Mouse (Mus musculus) CH12.LX (cell line): ENCODE measurements around the gene Krt23. TPM values are rescaled to one million over a fixed set of nuclear protein-coding genes. Genes with fewer than 3 reads are reported as not detected.

Source experiments
- DNase-seq: peaks from one replicate; pipeline ENCODE4 v3.0.0-alpha.2; 2013; ENCODE audit errors: extremely low read depth
- H3K27ac ChIP-seq: 2 replicates; pipeline ENCODE4 v1.5.1; 2012; ENCODE audit warnings: low read depth, mild to moderate bottlenecking, control low read depth, moderate library complexity; ENCODE audit not compliant: insufficient read depth
- H3K27me3 ChIP-seq: replicated peaks from 2 replicates; pipeline ENCODE3; 2012; ENCODE audit warnings: inconsistent platforms
- H3K36me3 ChIP-seq, 2 experiments: replicated peaks in 1 of 2; 2 replicates each; pipeline versions ENCODE3 to v1.6.1; 2012; ENCODE audit warnings: inconsistent platforms in 1 of 2, low read length in 1 of 2, mild to moderate bottlenecking in 1 of 2, mixed read lengths in 1 of 2, moderate library complexity in 1 of 2; ENCODE audit not compliant: control insufficient read depth in 1 of 2, insufficient read depth in 1 of 2
- H3K4me1 ChIP-seq, 2 experiments: 2 replicates each; pipeline ENCODE4 v1.6.1; 2012; ENCODE audit warnings: inconsistent platforms in 1 of 2, moderate library complexity in 1 of 2; ENCODE audit not compliant: insufficient read depth in 2 of 2, control insufficient read depth in 1 of 2
- H3K4me2 ChIP-seq: 2 replicates; pipeline ENCODE4 v1.6.1; 2012; ENCODE audit warnings: low read depth, mild to moderate bottlenecking, control low read depth; ENCODE audit not compliant: poor library complexity, insufficient read depth, severe bottlenecking
- H3K4me3 ChIP-seq, 3 experiments: fragments of 150-350 bp in 1 of 3; sonication (generic) in 1 of 3; replicated peaks in 1 of 3; 2 replicates each; pipeline versions ENCODE3 to v1.5.1; 2011 to 2012; ENCODE audit warnings: low read depth in 2 of 3, low read length in 2 of 3, mild to moderate bottlenecking in 2 of 3, moderate library complexity in 2 of 3, control low read depth in 1 of 3, improper control_type of control experiment in 1 of 3, inconsistent platforms in 1 of 3, mixed read lengths in 1 of 3; ENCODE audit not compliant: poor library complexity in 1 of 3
- H3K79me2 ChIP-seq: replicated peaks from 2 replicates; pipeline ENCODE4 v1.6.1; 2012; ENCODE audit warnings: mild to moderate bottlenecking, moderate library complexity; ENCODE audit not compliant: control insufficient read depth, poor library complexity, insufficient read depth, severe bottlenecking; ENCODE audit errors: extremely low read depth
- H3K9ac ChIP-seq: 2 replicates; pipeline ENCODE4 v1.6.1; 2012; ENCODE audit warnings: low read depth, mild to moderate bottlenecking, control low read depth, moderate library complexity; ENCODE audit not compliant: insufficient read depth
- H3K9me3 ChIP-seq: replicated peaks from 2 replicates; pipeline ENCODE3; 2012; ENCODE audit warnings: low read length, inconsistent platforms, mixed read lengths
- BHLHE40 ChIP-seq: IDR thresholded peaks from 2 replicates; pipeline ENCODE4 v1.6.1; 2011; ENCODE audit warnings: mild to moderate bottlenecking, low read depth, low read length, improper control_type of control experiment
- CHD2 ChIP-seq: IDR thresholded peaks from 2 replicates; pipeline ENCODE4 v1.6.1; 2011; ENCODE audit warnings: low read length, improper control_type of control experiment
- CTCF ChIP-seq, 2 experiments: IDR thresholded peaks in 1 of 2; conservative IDR thresholded peaks in 1 of 2; 2 replicates each; pipeline ENCODE4 v1.5.1; 2011 to 2012; ENCODE audit warnings: low read depth in 2 of 2, low read length in 2 of 2, improper control_type of control experiment in 1 of 2, inconsistent platforms in 1 of 2, mild to moderate bottlenecking in 1 of 2, moderate library complexity in 1 of 2
- E2F4 ChIP-seq: IDR thresholded peaks from 2 replicates; pipeline ENCODE4 v1.6.1; 2011; ENCODE audit warnings: low read depth, low read length, improper control_type of control experiment; ENCODE audit not compliant: insufficient replicate concordance
- ELF1 ChIP-seq: IDR thresholded peaks from 2 replicates; pipeline ENCODE4 v1.6.1; 2014; ENCODE audit warnings: low read depth, mild to moderate bottlenecking, inconsistent platforms, low read length, improper control_type of control experiment
- ETS1 ChIP-seq: conservative IDR thresholded peaks from 2 replicates; pipeline ENCODE4 v1.6.1; 2012; ENCODE audit warnings: low read depth, mild to moderate bottlenecking, inconsistent platforms, low read length, improper control_type of control experiment, moderate library complexity
- HCFC1 ChIP-seq: IDR thresholded peaks from 2 replicates; pipeline ENCODE4 v1.6.1; 2012; ENCODE audit warnings: low read depth, mild to moderate bottlenecking, inconsistent platforms, low read length, improper control_type of control experiment
- IRF4 ChIP-seq: IDR thresholded peaks from 2 replicates; pipeline ENCODE4 v1.6.1; 2014; ENCODE audit warnings: low read depth, mild to moderate bottlenecking, inconsistent platforms, low read length, improper control_type of control experiment
- JUND ChIP-seq: conservative IDR thresholded peaks from 2 replicates; pipeline ENCODE4 v1.6.1; 2011; ENCODE audit warnings: low read depth, low read length, improper control_type of control experiment
- KAT2A ChIP-seq: IDR thresholded peaks from 2 replicates; pipeline ENCODE4 v1.6.1; 2012; ENCODE audit warnings: low read length, improper control_type of control experiment, inconsistent platforms; ENCODE audit not compliant: insufficient replicate concordance
- MAX ChIP-seq: IDR thresholded peaks from 2 replicates; pipeline ENCODE4 v1.6.1; 2011; ENCODE audit warnings: low read length, improper control_type of control experiment
- MAZ ChIP-seq: IDR thresholded peaks from 2 replicates; pipeline ENCODE4 v1.6.1; 2012; ENCODE audit warnings: low read depth, mild to moderate bottlenecking, inconsistent platforms, low read length, improper control_type of control experiment, moderate library complexity
- MEF2A ChIP-seq: IDR thresholded peaks from 2 replicates; pipeline ENCODE4 v1.6.1; 2014; ENCODE audit warnings: low read depth, mild to moderate bottlenecking, inconsistent platforms, low read length, improper control_type of control experiment, borderline replicate concordance
- MYC ChIP-seq: IDR thresholded peaks from 2 replicates; pipeline ENCODE4 v1.6.1; 2011; ENCODE audit warnings: low read depth, mild to moderate bottlenecking, improper control_type of control experiment, low read length
- NELFE ChIP-seq: IDR thresholded peaks from 2 replicates; pipeline ENCODE4 v1.6.1; 2011; ENCODE audit warnings: low read depth, low read length, improper control_type of control experiment
- NRF1 ChIP-seq: IDR thresholded peaks from 2 replicates; pipeline ENCODE4 v1.6.1; 2014; ENCODE audit warnings: low read depth, mild to moderate bottlenecking, inconsistent platforms, low read length, improper control_type of control experiment, moderate library complexity
- PAX5 ChIP-seq: IDR thresholded peaks from 2 replicates; pipeline ENCODE4 v1.6.1; 2012; ENCODE audit warnings: low read length, inconsistent platforms, mixed read lengths
- POLR2A ChIP-seq: IDR thresholded peaks from 2 replicates; pipeline ENCODE4 v1.6.1; 2011; ENCODE audit warnings: low read depth, mild to moderate bottlenecking, improper control_type of control experiment, low read length
- TBP ChIP-seq: conservative IDR thresholded peaks from 2 replicates; pipeline ENCODE4 v1.6.1; 2011; ENCODE audit warnings: low read depth, low read length, improper control_type of control experiment
- TCF12 ChIP-seq: IDR thresholded peaks from 2 replicates; pipeline ENCODE4 v1.6.1; 2014; ENCODE audit warnings: low read depth, mild to moderate bottlenecking, inconsistent platforms, low read length, improper control_type of control experiment
- UBTF ChIP-seq: IDR thresholded peaks from 2 replicates; pipeline ENCODE4 v1.6.1; 2012; ENCODE audit warnings: low read depth, mild to moderate bottlenecking, inconsistent platforms, low read length, improper control_type of control experiment, moderate library complexity
- USF1 ChIP-seq: IDR thresholded peaks from 2 replicates; pipeline ENCODE4 v1.6.1; 2014; ENCODE audit warnings: low read depth, mild to moderate bottlenecking, inconsistent platforms, low read length, improper control_type of control experiment
- USF2 ChIP-seq: conservative IDR thresholded peaks from 2 replicates; pipeline ENCODE4 v1.6.1; 2011; ENCODE audit warnings: low read depth, low read length, improper control_type of control experiment
- ZC3H11A ChIP-seq: IDR thresholded peaks from 2 replicates; pipeline ENCODE4 v1.6.1; 2012; ENCODE audit warnings: low read depth, mild to moderate bottlenecking, inconsistent platforms, low read length, improper control_type of control experiment
- ZKSCAN1 ChIP-seq: IDR thresholded peaks from 2 replicates; pipeline ENCODE4 v1.6.1; 2012; ENCODE audit warnings: low read depth, inconsistent platforms, low read length, improper control_type of control experiment, borderline replicate concordance
- ZNF384 ChIP-seq: IDR thresholded peaks from 2 replicates; pipeline ENCODE4 v1.6.1; 2012; ENCODE audit warnings: low read depth, low read length, improper control_type of control experiment, inconsistent platforms
- dilution Hi-C: fragments of 300-500 bp; cut with MboI; formaldehyde crosslinking; loops from 2 replicates; pipeline ENCODE4 v1.14.3; 2020; ENCODE audit warnings: low sequenced_read_pairs; ENCODE audit not compliant: extremely low pct_unique_long_range_greater_than_20kb, extremely low pct_ligation_motif_present
- in situ Hi-C: fragments of 300-500 bp; cut with MboI; formaldehyde crosslinking; loops from 3 replicates; pipeline ENCODE4 v1.14.3; 2019; ENCODE audit warnings: low sequenced_read_pairs, low pct_ligation_motif_present, low pct_unique_long_range_greater_than_20kb, mixed read lengths
- polyA plus RNA-seq: library from polyadenylated mRNA; unstranded; fragments of >175 nt; gene quantifications from 2 replicates; pipeline ENCODE4 v1.2.1, GENCODE M21; 2012; ENCODE audit warnings: low read depth; ENCODE audit not compliant: insufficient read length
- total RNA-seq, 2 experiments: library from RNA; depleted of rRNA; stranded (reverse); fragments of 300-350 nt in 1 of 2; fragments of >200 nt in 1 of 2; gene quantifications; 2 replicates each; pipeline ENCODE4 v1.2.3; 2012 to 2014

Krt23 gene
- total and polyA plus RNA-seq, 3 experiments, result not detected

- Histone ChIP-seq H3K9ac (no peak overlapping the region), H3K79me2 (no peaks in the 10 kb centered on the region), H3K4me1 (no peaks in the 10 kb centered on the region), H3K4me2 (peak overlapping the region; percentile 1; the same call in 1 of the 2 replicates)
- dilution Hi-C loops, result no loop called here
- TF ChIP-seq POLR2A, result no peak
- no peak for TF ChIP-seq ZKSCAN1
- no peak for TF ChIP-seq USF1
- TF ChIP-seq BHLHE40, result no peak
- TF ChIP-seq MYC, result no peak
- TF ChIP-seq E2F4, result no peak
- TF ChIP-seq PAX5, result no peak
- no peak for TF ChIP-seq CTCF (conservative IDR thresholded peaks at IDR 0.05 in 1 of 2, IDR thresholded peaks at IDR 0.05 in 1 of 2; ENCODE audit: low read depth in 2 of 2, low read length in 2 of 2)
- TF ChIP-seq, all 38 proteins: peak for 0
- no peaks in the 10 kb centered on the region for H3K9me3 ChIP-seq
- H3K27ac ChIP-seq, result no peak overlapping the region
- no peak overlapping the region for H3K4me3 ChIP-seq
- H3K27me3 ChIP-seq, result peaks cover 94% of the 10 kb centered on the region
- H3K36me3 ChIP-seq, result no peaks in the 10 kb centered on the region
- DNase-seq, result no peak
- in situ Hi-C loops, result no loop called here
These were observed 2.3 kb downstream of the Krt23 start for GRCm38 (mm10) chr11:99490624-99491023.

GRCm38 (mm10) chr11:99489233-99489632 lies 3.7 kb downstream of the Krt23 start:
- H3K4me1 ChIP-seq, result no peaks in the 10 kb centered on the region
- no peak overlapping the region for H3K27ac ChIP-seq
- H3K9me3 ChIP-seq, result no peaks in the 10 kb centered on the region
- no peak overlapping the region for H3K4me3 ChIP-seq
- H3K79me2 ChIP-seq, result no peaks in the 10 kb centered on the region
- TF ChIP-seq ZNF384 (no peak), MAX (no peak), TCF12 (no peak), JUND (no peak), PAX5 (no peak), IRF4 (no peak), CTCF (conservative IDR thresholded peaks at IDR 0.05 in 1 of 2, IDR thresholded peaks at IDR 0.05 in 1 of 2; ENCODE audit: low read depth in 2 of 2, low read length in 2 of 2) (no peak), MYC (no peak)
- dilution Hi-C loops, result no loop called here
- in situ Hi-C loops, result no loop called here
- no peak overlapping the region for H3K9ac ChIP-seq
- no peaks in the 10 kb centered on the region for H3K36me3 ChIP-seq
- no peak overlapping the region for H3K4me2 ChIP-seq
- DNase-seq, result no peak
- peaks cover 93% of the 10 kb centered on the region for H3K27me3 ChIP-seq

- Histone ChIP-seq H3K9me3 (no peaks in the 10 kb centered on the region), H3K4me2 (no peak overlapping the region), H3K36me3 (no peaks in the 10 kb centered on the region), H3K27me3 (peaks cover 89% of the 10 kb centered on the region), H3K9ac (no peak overlapping the region), H3K27ac (no peak overlapping the region), H3K4me3 (no peak overlapping the region)
- no peak for DNase-seq
- in situ Hi-C loops, result no loop called here
- no peak for TF ChIP-seq JUND
- no peak for TF ChIP-seq MEF2A
- TF ChIP-seq KAT2A, result no peak
- TF ChIP-seq ZNF384, result no peak
- no peak for TF ChIP-seq CTCF (conservative IDR thresholded peaks at IDR 0.05 in 1 of 2, IDR thresholded peaks at IDR 0.05 in 1 of 2; ENCODE audit: low read depth in 2 of 2, low read length in 2 of 2)
- TF ChIP-seq USF2, result no peak
- TF ChIP-seq NRF1, result no peak
- no peak for TF ChIP-seq TBP
- TF ChIP-seq BHLHE40, result no peak
- TF ChIP-seq UBTF, result no peak
- no peak for TF ChIP-seq ELF1
- TF ChIP-seq TCF12, result no peak
- TF ChIP-seq ZC3H11A, result no peak
- TF ChIP-seq NELFE, result no peak
- TF ChIP-seq ZKSCAN1, result no peak
- TF ChIP-seq ETS1, result no peak
- TF ChIP-seq MAZ, result no peak
- TF ChIP-seq HCFC1, result no peak
- TF ChIP-seq CHD2, result no peak
- no peak for TF ChIP-seq PAX5
- TF ChIP-seq, all 38 proteins: peak for 0
- no peaks in the 10 kb centered on the region for H3K4me1 ChIP-seq
- dilution Hi-C loops, result no loop called here
- H3K79me2 ChIP-seq, result no peaks in the 10 kb centered on the region
These were observed 18.0 kb downstream of the Krt23 start for GRCm38 (mm10) chr11:99474981-99475380.
